Mouse (Mus musculus) heart, postnatal 10 days (tissue): ENCODE results near the gene Glis3. TPM values are rescaled to one million over a fixed set of nuclear protein-coding genes. Genes with fewer than 3 reads are reported as not detected.

Experiments
- DNase-seq, 2 experiments: peaks; one replicate each; pipeline ENCODE4 v3.0.0; 2021
- intact Hi-C: fragments of 180-260 bp; cut with DNase I; formaldehyde crosslinking; loops from one replicate; pipeline ENCODE4 v1.15.1; 2025
- total RNA-seq, 2 experiments: library from RNA; stranded (reverse); gene quantifications; 2 replicates each; pipeline ENCODE4 v1.2.3; 2021

Gene Glis3
- total RNA-seq, 2 experiments from 2014 or later = 1.7 to 2.0 TPM

- no peak for DNase-seq
- intact Hi-C loops = no loop called here
Measured at GRCm38 (mm10) chr19:28503011-28503410, 176.9 kb downstream of the Glis3 start.

- intact Hi-C loops = no loop called here
- no peak for DNase-seq
Measured at GRCm38 (mm10) chr19:28500975-28501374, 178.9 kb downstream of the Glis3 start.

GRCm38 (mm10) chr19:28500505-28500904 lies 179.4 kb downstream of the Glis3 start:
- intact Hi-C loops = no loop called here

GRCm38 (mm10) chr19:28499786-28500185 lies 180.1 kb downstream of the Glis3 start:
- intact Hi-C loops = no loop called here

More at GRCm38 (mm10) chr19:28500505-28500904, 179.4 kb downstream of the Glis3 start:
- no peak for DNase-seq

DNA sequence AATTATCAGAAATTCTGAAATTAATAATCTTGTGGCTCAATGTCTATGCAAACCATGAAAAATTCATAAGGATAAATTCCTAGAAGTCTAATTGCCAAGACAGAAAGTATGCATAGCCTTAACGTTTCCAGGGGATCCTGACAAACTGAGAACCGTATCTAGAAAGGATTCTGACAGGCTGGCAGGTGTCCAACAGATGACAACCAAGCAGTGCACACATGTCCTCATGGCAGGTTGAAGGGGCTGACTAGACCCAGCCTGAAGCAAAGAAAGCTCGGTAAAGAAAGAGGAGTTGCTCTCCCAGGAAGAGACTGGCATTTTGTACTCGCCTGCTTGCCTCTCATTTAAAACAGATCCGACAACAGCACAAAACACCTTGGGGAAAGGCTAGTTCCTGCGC lies 184.0 kb downstream of the Glis3 start:
- intact Hi-C loops = no loop called here
- DNase-seq = no peak

More at GRCm38 (mm10) chr19:28499786-28500185, 180.1 kb downstream of the Glis3 start:
- no peak for DNase-seq

GRCm38 (mm10) chr19:28493605-28494260 lies 186.1 kb downstream of the Glis3 start:
- no peak for DNase-seq
- intact Hi-C loops = no loop called here

DNA sequence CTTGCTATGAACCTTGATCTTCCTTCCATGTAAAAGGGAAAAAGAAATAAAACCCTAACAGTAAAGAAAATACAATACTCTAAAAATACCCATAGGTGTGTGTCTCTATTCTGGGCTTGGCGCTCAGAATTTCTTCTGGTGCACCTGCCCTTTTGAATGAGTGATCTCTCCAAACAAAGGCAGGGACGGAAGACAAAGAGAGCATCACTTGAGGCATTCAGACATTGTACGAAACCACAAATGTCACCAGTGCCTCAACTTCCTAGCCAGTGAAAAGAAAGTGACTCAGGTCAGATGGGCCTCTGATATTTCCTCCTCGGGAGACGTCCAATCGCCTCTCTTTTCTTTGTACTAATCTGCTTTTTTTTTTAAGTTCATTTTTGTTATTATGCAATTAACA lies 201.8 kb downstream of the Glis3 start:
- DNase-seq = no peak
- intact Hi-C loops = no loop called here

DNA sequence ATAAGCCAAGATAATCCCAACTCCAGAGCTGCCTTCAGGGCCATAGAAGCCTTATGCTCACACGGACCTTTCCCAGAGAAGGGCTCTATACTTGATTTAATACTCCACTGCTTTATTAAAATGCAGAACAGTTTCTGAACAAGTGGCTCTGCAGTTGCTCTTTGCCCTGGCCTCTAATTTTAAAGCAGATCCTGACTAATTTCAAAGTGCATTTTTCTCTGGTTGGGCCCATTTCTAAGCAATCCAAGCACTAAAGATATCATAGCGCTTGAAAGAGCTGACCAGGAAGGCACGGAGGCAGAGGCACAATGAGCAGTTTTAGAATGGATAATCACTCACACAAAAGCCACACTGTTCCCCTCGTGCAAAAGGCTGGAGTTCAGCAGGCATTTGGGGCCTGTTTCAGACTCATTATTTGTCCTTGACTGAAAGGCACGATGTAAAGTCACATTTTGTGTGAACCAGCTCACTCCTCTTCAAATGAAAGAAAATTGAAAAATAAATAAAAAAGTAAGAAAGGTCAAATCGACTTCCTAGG lies 202.5 kb downstream of the Glis3 start:
- intact Hi-C loops = no loop called here
- no peak for DNase-seq

- no peak for DNase-seq
- intact Hi-C loops = no loop called here
Measured at GRCm38 (mm10) chr19:28473621-28474020, 206.3 kb downstream of the Glis3 start.

DNA sequence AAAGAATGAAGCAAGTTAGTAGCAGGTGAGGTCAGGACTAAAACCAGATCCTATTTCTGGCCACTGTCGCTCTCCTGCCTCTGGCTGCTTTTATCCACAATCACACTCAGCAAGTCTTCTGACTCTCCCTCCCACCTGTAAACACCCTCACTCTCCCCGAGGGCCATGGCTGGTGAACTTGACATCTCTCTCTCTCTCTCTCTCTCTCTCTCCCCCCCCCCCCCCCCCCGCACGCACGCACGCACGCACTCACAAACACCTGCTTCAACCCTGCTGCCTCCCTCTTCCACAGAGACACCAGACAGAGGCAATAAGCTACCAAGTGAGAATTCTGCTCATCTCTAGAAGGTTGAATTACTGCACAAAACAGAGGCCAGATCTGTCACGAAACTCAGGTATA lies 208.7 kb downstream of the Glis3 start:
- no peak for DNase-seq
- intact Hi-C loops = no loop called here

DNA sequence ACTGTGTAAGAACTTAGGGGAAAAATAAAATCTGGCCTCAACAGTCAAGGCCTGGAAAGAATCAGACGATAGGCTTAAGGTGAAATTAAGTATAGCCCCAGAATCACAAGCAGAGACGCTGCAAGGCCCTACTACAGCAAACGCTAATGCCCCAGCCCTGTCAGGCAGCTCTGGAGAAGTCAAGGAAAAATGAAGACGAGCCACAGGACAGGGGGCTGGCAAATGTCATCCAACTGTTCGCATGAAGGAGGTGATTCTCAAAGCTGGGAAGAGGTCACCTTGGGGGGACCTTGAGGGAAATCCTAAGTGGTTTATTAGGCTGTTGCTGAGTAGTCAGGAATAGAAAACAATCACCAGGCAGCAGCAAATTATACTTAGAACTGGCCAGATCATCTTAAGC lies 214.1 kb downstream of the Glis3 start:
- intact Hi-C loops = no loop called here
- no peak for DNase-seq

GRCm38 (mm10) chr19:28454331-28454730 lies 225.5 kb downstream of the Glis3 start:
- DNase-seq = no peak
- intact Hi-C loops = no loop called here

- intact Hi-C loops = no loop called here
- DNase-seq = no peak
Measured at GRCm38 (mm10) chr19:28452951-28453520, 226.8 kb downstream of the Glis3 start.

DNA sequence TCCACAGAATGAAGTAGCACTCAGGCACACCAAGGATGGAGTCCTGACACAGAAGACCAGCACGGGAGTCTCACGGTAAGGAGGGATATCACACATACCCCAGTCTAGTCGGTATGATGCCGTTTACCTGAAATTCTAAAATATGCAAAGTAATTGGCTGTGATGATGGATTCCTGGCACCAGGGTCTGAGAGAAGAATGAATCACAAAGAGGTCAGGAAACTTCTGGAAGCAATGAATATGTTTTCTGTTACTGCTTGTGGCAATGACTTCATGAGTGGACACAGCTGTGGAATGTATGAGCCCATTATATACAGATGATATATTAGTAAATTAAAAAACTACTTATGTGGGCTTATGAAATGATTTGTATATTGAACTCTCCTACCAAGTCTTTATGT lies 231.1 kb downstream of the Glis3 start:
- intact Hi-C loops = no loop called here
- DNase-seq = no peak

- intact Hi-C loops = no loop called here
- no peak for DNase-seq
Measured at GRCm38 (mm10) chr19:28442161-28442560, 237.7 kb downstream of the Glis3 start.

DNA sequence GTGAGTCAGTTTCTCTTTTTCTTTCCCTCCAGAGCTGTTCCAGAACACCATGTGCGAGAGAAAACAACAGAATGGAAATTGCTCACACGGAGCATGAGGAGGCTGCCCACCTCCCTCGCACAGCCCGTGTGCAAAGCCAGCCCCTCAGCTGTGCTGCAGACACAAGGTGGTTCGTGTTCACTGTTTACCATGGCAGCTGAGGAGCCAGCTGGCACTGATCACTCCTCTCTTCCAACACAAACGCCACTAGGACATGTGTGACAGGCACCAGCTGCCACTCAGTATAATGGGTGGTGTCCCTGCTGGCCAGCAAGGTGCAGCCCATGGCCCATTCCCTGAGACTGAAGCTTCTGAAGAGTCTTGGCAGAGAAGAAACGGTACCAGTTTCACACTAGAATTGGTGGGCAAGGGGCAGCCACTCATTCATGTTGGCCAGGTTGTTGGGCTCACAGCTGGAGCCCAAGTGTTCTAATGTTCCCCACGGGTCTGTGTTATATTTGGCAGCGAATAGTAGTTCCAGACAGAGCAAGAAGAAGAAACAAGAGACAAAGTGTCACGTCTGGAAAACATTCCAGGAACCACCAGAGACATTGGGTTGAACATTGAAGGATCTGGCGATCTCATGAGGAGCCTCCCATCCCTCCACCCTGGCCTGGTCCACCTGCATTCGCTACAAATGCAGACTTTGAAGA lies 243.3 kb downstream of the Glis3 start:
- peak; percentile 33 to 47 for DNase-seq
- intact Hi-C loops = no loop called here

DNA sequence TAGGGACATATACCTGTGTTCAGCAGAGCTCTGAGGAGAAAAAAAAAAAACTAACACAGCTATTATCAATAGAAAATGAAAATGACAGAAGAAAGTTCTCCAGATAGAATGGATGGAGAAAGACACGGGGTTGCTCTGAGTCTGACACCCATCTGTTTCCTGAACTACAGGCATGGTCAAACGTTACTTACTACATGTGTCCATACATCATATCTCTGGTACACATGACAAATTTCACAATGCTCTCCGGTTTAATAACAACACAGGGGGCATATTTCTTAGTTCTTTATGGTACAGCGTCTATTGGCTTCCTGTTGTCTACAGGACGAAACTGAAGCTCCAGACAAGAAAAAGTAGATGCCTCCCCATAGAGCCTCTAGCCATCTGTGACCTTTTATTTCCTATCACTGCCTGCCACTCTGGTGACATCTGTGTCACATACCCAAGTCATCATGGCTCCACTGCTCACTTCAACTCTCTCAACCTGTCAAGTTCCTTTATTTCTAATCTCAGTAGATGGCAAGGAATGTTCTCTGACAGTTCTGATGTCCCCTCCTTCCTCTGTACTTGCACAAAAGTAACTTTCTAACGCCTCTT lies 251.6 kb downstream of the Glis3 start:
- intact Hi-C loops = no loop called here
- DNase-seq = no peak

GRCm38 (mm10) chr19:28424180-28424579 lies 255.7 kb downstream of the Glis3 start:
- intact Hi-C loops = no loop called here
- DNase-seq = no peak

GRCm38 (mm10) chr19:28422939-28423338 lies 256.9 kb downstream of the Glis3 start:
- intact Hi-C loops = no loop called here
- DNase-seq = peak; percentile 10 to 21

DNA sequence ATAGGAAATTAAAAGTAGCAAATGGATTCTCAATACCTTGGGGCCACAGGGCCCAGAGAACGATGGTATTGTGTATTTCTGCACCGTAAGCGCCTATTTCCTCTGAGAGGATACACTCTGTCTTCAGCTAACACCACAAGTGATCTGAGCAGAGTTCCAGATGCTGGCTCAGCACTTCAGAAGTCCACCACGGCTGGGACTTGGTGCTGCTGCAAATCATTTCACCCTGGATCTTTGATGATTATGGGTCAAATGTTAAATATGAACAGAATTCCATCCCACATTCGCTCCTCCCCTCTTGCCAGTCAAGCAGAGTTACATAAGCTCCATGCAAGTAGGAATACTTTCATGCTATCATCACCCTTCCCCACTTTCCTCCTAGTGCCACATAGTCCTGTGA lies 263.8 kb downstream of the Glis3 start:
- intact Hi-C loops = no loop called here
- DNase-seq = no peak

DNA sequence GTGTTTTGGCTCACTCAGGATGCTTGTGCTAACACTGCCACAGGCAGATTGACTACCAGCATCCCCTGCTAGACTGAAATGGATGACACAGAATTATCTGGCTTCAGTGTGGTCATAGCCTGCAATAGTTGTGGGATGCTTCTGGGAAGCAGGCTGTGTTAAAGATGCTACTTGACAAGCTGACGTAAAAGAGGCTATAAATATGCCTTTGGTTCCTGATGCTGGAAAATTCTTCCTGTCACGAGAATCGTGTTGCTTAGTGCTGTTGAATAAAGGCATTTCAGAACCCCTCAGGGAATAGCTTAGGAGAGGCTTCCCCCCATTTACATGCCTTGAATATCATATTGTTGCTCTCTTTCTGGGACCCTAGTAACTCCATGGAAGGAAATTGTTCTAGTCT lies 271.1 kb downstream of the Glis3 start:
- intact Hi-C loops = no loop called here
- DNase-seq = no peak
